Mouse (Mus musculus): ENCODE measurements around the gene Mob3a. TPM values are rescaled to one million over a fixed set of nuclear protein-coding genes. Genes with fewer than 3 reads are reported as not detected.

Mob3a gene
- total RNA-seq, 2 experiments from 2014 or later, result 5.5 to 7.4 TPM

DNA sequence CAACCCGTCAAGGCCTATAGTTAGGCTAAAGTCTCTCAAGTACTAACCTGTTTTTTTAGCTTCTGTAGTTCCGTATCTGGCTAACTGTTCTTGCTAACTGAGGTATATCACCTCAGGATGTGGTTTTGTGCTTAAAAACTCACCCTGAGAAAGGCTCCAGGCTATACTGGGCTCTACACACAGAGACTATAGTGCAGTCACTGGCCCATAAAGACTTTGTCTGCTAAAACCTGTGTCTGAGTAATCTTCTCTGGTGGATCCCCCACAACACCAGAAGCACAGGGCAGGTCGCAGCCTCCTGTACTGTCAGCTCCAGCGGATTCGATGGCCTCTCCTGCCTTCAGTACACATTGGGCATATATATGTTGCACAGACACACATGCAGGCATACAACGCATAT lies 19.8 kb downstream of the Mob3a start:
- no peak for DNase-seq
- intact Hi-C loops (cut with DNase I; ENCODE audit: low total_unique reads), result no loop called here

DNA sequence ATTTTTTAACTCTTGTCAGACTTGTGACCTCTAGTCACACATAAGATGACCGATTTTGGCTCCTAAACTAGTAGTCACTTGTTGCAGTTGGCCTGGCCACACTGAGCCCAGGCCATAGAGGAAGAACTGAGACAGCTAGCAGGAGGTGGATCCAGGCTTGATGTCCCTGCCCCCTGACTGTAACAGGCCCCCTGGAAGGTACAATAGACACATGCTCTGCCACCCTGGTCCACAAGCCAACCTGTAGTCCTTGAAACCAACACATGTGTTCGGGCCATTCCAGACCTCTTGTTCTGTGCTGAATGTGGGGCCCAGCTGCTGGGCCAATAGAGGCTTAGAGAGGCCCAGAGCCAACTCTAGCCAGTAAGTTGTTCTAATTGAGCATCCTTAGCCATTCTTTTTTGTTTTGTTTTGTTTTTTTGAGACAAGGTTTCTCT lies 21.5 kb downstream of the Mob3a start:
- DNase-seq, result no peak
- intact Hi-C loops (cut with DNase I; ENCODE audit: low total_unique reads), result no loop called here

DNA sequence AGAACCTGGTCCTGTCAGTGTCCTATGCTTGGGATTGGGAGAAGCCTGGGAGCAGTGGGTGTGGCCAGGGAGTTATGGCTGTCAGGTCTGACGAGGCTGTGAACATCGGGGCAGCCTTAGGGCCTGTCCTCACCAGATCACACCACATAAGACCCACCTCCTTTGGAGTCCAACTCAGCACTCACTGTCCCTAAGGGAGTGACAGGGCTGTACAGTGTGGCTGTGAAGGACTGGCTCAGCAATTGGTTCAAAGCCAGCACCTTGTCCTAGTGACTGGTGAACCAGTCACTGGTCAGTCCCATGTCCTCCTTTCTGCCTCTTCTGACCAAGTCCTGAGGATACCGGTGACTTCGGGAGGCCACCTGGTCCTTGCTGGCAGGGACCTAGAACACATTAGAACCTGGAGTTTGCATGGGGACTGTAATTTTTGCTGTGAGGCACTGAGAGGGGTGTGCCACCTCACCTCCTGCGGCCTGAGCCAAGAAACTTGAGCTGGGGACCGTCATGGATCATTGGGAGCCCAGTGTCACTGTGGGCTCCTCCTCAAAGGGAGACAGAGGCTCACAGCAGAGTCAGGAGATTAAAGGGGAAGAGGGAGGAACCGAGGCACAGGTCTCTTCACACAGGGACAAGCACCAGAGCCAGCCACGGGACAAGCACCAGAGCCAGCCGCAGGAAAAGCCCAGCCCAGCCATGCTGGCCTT lies 22.1 kb downstream of the Mob3a start:
- no peak for DNase-seq
- intact Hi-C loops (cut with DNase I; ENCODE audit: low total_unique reads), result no loop called here

DNA sequence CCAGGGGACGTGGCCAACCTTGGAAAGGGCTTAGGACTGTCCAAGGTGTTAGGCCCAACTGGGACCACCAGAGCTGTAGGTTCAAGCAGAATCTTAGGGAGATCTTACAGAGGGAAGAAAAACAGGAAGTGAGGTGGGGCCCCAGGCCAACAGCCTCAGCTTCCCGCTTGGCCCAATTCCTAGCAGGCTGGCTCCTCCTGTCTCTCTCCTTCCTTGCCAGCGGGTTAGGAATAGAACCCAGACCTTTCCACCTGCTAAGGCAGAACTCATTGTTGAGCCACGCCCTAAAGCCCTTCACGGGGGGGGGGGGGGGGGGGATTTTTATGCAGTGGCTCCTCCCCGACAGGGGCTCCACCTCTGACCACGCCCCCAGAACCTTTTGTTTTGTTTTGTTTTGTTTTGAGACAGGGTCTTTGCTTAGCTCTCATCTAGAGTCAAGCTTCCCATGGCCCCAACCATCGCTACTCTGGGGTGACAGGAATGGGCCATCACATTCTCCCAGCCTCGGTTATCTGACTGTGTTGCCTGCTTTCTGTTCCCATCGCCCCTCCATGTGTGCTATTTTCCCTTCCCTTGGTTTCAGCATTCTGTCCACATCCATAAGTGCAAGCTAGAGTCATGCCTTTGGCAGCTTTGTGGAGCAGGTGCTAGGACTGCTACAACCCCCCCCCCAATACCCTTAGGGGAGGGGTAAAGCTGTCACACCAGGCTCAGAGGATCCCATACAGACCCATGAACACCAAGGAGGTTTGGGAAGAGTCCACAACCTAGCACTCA lies 23.0 kb downstream of the Mob3a start:
- peak; percentile 50 for DNase-seq
- intact Hi-C loops (cut with DNase I; ENCODE audit: low total_unique reads), result no loop called here

DNA sequence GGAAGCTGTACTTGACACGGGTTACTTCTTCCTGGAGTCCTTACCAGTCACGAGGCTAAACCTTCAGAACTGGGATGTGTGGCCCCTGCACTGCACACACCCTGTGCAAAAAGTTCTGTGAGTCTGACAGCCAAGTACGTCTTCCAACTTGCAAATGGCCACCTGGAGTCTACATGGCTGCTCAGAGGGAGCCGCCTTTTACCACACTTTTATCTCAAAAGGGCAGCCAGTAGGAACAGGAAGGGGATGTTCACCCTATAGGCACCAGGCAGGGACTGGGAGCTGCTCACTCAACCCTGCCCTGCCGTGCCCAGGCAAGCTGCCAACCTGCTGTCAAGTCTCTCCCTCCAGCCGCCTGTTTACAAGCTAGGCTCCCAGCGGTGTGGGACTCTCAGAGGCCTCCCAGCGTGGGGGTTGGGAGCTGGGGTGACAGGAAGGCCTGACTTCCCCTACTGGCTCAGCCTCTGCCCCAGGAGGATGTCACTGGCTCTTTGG lies 23.8 kb downstream of the Mob3a start, which contains the start of gene Mknk2:
Mknk2 (minus strand) TSS at position 171 of the 495 bp plus-strand sequence.
- peak; percentile 94 for DNase-seq
- intact Hi-C loops (cut with DNase I; ENCODE audit: low total_unique reads), result no loop called here

DNA sequence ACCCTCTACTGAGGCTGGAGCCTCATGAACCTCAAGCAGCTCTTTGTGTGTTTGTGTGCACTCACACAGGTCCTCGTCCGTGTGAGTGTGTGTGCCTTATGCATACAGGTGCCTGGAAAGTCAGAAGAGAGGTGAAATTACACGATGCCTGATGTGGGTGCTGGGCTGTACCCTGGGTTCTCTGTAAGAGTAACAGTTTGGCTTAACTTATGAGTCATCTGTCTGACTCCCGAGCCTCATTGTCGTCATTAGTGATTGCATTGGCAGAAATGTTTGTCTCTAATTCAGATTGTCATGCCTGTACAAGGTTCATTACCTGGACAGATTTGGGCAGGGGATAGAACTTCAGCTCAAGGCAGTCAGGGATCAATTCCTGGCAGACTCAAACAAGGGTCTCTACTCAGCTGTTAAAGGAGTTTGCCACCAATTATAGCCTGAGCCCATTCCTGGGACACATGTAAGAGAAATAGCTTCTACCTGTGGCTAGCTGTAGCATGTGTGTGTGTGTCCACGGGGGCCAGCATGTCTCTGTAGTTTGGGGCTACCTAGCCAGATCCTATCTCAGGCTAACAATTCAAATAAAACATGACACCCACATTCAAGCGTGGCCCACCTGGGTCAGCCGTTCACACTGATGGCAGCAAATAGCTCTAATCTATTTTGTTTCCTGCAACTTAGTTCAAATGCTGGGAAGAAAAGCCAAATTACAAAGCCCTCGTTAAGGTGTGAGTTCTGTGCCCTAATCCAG lies 24.5 kb downstream of the Mob3a start:
- DNase-seq, result no peak
- intact Hi-C loops (cut with DNase I; ENCODE audit: low total_unique reads), result no loop called here

DNA sequence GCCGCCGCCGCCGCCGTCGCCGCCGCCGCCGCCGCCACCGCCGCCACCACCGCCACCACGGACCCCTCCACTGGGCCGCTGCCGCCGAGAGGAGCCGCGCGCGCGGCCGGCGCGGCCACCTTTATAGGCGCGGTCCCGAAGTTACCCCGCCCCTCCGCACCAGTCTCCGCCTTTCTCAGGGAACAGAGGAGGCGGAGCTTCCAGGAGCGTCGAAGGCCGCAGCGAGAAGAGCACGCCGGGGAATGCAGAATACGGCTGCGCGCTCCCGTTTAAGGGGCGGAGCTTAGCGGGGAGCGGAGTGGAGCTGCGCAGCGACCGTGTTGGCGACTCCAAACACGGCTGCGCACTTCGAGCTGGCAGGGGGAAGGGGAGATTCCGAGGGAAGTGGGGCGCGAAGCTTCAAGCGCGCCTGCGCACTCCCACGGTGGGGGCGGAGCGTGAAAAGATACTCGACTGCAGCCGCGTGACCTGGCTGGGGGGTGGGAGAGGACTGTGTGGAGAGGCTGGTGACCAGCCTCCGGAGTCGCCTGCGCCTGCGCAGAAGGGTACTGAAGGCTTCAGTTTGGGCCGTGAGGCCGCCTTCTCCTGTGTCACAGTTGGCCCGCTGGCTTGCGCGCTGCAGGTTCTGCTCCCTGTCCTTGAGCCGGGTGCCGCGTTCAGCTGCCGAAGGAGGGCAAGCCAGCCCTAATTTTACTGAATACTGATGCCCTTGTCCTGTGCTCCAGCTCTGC lies 25.4 kb downstream of the Mob3a start:
- intact Hi-C loops (cut with DNase I; ENCODE audit: low total_unique reads), result no loop called here
- peak; percentile 100 for DNase-seq

DNA sequence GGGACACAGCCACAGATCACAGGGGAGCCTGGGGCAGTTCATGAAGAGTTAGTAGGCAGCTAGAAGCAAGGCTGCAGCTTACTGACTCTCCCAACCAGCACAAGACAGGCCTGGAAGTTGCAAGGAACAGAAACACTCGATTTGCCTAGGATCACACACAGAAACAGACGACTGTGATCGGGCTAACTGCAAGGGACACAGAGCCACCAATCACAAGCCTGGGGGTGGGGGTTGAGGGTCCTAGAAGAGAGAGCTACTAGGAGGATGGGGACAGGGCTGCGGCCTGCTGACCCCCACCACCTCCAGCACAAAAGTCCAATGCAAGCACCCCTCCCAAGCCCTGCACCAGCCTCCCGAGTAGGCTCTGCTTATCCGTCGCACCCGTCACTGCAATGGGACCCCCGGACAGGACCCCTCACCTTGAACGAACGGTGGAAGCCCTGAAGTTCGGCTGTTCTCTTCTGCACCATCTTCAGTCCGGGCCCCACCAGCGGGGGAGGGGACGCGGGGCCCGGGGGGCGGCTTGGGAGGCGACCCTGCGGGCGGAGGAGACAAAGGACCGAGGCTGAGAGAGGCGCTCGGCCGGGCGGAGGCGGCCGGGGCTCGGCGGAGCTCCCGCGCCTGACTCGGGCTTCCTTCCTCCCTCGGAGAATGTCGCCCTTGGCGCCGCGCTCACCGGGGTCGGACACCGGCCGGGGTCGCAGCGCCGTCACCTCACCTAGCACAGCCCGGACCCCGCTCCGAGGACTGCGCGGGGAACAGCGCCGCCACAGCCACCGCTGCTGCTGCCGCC lies 26.2 kb downstream of the Mob3a start:
- no peak for DNase-seq
- intact Hi-C loops (cut with DNase I; ENCODE audit: low total_unique reads), result no loop called here

DNA sequence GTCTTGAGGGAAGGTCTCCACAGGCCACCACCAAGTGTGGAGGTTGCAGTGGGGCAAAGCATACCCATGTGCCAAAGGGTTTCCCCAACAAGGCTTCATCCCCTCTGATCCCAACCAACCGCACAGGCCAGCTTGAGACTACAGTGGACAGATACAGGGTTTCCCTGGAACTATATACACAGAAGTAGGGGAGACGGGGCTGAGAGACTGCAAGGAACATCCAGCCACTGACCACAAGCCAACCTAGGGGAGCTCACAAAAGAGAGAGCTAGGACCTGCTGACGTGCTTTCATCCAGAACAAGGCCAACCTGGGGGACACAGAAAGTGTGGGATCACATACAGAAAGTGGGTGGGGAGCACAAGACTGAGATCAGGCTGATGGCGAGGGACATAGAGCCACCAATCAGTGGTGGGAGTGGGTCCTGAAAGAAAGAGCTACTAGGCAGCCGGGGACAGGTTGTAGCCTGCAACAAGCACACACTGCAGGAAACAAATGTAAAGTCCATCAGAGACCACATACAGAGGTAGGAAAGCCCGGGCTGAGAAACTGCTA lies 26.8 kb downstream of the Mob3a start:
- intact Hi-C loops (cut with DNase I; ENCODE audit: low total_unique reads), result no loop called here
- DNase-seq, result no peak

DNA sequence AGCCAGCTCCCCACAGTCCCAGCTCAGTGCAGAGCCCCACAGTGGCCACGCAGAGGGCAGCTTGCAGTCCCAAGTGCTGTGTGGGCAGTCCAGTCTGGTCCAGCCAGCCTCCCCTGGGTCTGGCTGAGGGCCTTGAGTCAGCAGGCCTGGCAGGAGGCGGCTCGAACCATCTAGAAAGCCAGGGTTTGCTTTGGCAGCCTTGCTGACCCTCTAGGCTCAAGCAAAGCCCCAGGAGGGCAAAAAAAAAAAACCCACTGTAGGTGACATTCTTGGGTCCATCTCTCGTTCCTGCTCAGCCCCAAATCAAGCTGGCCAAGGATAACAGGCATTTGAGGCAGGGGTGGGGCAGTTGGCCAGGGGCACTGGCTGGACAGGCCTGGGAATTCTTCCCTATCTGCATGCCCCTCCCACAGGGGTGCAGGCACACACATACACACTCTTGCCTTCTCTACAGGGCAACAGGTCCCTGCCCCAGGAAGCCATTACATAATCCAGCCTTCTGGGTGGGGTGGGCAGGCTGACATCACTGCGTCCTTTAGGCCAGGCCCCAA lies 27.5 kb downstream of the Mob3a start:
- intact Hi-C loops (cut with DNase I; ENCODE audit: low total_unique reads), result no loop called here
- DNase-seq, result no peak

DNA sequence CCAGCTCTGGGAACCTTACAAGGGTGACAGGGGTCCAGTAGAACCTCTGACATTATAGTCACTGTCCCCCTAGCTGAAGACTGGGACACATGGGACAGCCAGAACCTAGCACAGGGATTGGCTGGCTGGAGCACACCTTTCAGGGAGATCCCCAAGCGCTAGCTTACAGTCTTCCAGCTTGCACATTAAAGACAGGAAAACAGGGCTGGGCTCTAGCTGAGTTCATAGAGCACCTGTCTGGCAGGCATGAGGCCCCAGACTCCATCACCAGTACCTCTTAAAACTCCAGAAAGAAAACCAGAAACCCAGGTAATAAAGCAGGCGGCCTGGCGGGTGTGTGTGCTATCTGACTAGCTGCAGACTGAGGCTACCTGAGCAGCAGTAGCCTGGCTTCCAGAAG lies 28.1 kb downstream of the Mob3a start:
- no peak for DNase-seq
- intact Hi-C loops (cut with DNase I; ENCODE audit: low total_unique reads), result no loop called here

DNA sequence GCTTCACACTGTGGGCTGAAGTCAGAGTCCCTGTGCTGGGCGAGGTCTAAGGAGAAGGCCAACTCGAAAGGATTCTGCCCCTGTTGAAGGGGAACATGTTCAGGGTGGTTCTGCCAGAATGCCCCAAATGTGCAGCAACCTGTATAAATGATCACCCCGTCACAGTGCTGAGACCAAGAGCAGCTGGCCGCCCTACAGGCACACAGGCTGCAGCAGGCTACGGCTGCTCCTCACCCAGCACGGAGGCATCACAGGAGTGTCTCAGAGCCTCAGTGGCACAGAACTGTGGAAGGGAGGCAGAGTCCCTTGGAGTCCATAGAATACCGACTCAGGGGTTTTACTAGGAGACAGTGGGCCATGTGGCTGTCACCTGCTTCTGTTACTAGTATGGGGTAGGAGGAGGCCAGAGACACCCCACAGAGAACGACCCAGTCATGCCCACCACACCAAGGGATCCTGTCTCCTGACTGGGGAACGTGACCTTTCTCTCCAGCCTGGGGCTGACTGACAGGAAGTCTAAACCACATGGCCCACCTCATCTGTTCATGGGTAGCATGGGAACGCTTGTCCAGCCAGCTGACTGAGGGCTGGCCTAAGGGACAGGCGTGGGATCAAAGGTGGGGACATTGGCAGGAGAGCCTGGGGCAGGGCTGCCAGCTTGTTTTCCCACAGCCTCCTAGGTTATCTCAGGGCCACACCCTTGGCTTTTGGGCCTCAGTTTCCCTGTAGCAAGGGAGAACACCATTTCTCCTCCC lies 29.7 kb downstream of the Mob3a start:
- no peak for DNase-seq
- intact Hi-C loops (cut with DNase I; ENCODE audit: low total_unique reads), result no loop called here

DNA sequence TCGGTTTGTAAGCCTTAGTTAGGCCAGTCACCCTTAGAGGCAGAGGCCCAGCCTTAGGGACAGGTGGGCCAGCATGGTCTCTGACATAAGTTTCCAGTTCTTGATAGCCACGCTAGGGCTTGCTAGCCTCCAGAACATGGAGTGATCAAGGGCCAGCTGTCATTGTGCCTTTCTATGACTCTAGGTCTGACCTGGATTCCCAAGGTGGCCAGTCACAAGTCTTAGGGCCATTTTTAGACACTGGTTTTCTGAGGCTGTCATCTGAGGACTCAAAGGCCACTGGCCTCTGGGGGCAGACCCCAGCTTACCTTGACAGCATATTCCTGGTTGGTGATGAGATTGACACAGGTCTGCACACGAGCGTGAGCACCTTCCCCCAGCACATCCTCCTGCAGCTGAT lies 30.5 kb downstream of the Mob3a start:
- intact Hi-C loops (cut with DNase I; ENCODE audit: low total_unique reads), result no loop called here
- DNase-seq, result no peak

DNA sequence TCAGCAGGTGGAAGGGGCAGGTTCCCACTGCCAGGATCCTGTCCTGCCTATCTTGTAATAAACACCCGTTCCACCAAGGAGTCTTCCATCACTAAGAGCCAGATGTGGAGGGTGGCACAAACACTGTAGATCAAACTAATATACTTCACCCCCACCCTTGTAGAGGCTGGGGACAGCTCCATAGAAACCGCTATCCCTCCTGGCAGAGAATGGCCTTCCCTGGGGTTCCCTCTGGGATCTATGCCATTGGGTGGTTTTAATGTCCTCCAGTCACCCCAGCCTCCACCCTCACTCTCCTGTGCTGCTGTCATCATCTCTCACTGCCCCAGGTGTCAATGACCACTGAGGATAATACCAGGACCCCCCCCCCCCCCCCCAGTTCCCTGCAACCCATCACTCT lies 31.2 kb downstream of the Mob3a start:
- intact Hi-C loops (cut with DNase I; ENCODE audit: low total_unique reads), result no loop called here
- DNase-seq, result no peak

DNA sequence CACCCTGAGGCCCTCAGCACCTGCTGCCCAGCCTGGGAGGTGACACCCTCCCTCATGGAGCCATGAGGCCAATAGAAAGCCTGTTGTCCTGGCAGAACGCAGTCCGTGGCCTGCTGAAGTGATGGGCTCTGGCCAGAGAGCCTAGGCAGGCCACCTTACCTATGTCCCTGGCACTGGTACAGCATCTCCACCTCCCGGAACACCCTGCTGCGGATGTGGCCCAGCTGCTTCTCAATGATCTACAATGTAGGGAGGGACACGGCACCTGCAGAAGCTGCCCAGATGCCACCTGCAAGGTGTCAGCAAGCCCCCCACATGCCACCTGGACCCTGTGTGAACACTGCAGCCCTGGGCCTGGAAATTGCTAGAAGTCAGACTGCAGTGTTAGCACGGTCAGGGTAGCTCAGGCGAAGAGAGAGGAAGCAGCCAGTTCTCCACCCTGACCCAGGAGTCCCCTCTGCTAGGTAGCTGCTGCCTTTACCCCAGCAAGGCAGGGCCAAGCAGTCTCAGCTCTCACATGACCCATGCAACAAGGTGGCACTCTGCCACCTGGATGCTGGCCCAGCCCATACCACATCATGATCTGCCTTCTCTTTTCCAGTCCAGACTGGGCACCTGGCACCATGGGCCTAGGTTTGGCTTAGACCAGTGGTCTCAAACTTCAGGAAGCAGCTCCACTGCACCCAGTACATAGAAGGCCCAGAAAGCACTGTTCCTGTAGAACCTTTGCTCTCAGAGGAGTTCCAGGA lies 31.9 kb downstream of the Mob3a start:
- DNase-seq, result peak; percentile 71
- intact Hi-C loops (cut with DNase I; ENCODE audit: low total_unique reads), result no loop called here

DNA sequence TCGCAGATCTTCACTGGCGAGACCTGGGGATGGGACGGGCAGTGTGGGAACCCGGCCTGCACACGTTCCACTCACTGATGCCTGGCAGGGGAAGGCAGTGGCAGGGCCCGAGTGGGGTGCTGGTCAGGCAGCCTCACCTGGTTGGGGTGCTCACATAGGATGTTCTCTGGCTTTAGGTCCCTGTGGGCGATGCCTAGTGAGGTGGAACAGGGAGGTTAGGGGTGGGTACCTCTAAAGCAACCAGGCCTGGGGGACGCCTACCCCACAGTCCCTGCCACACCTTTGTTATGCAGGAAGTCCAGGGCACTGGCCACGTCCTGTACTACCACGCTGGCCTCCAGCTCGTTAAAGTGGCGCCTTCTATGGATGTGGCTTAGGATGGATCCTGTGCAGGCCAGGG lies 32.8 kb downstream of the Mob3a start:
- no peak for DNase-seq
- intact Hi-C loops (cut with DNase I; ENCODE audit: low total_unique reads), result no loop called here

DNA sequence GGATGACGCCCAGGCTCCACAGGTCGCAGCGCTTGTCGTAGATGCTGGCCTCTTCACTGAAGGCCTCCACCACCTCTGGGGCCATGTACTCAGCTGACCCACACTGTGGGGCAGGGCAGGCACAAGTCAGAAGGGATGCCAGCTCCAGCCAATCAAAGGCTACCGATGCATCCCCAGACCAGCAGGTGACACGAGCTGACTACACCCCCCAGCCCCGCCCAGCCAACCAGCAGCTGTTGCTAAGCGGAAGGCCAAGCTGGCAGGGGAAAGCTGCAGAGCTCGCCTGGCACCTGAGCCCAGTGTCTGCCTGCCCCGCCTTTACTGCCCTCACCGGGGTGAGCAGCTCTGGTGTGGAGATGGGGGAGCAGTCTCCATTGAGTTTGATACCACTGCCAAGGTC lies 33.2 kb downstream of the Mob3a start:
- intact Hi-C loops (cut with DNase I; ENCODE audit: low total_unique reads), result no loop called here
- peak; percentile 88 for DNase-seq
